Mouse (Mus musculus): Measurements from ENCODE around the gene Slc47a2. TPM values are rescaled to one million over a fixed set of nuclear protein-coding genes. Genes with fewer than 3 reads are reported as not detected.

Slc47a2 gene
- total and polyA plus RNA-seq, 3 experiments, result 0.15 to 0.25 TPM; not detected in 1

DNA sequence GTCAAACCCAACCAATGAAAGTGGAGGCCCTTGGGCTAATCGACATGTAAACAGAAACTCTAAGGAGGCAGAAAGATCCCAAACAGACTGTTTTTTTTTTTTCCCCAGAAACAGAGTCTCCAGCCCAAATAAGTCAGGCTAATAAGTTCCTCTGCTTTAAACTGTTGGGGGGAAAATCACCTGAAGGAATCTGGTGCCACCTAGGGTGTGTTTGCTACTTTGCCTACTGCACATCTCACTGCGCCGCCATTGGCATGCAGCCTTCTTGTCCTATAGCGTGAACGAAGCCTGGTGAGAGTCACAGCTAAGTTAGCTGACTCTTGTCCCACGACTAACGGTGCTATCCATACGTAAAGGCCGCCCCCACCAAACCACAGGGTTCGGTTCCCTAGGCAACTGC lies 5.1 kb downstream of the Slc47a2 start:
- DNase-seq (ENCODE audit: low read depth, low spot score), result peak; percentile 24
- TF ChIP-seq RAD21 (IDR thresholded peaks at IDR 0.05; ENCODE audit: low read depth, low read length), result peak; percentile 49
- no peak for TF ChIP-seq MAX (IDR thresholded peaks at IDR 0.05; ENCODE audit: low read length)
- TF ChIP-seq BHLHE40 (IDR thresholded peaks at IDR 0.05; ENCODE audit: borderline replicate concordance, low read depth, low read length), result no peak
- TF ChIP-seq ETS1 (IDR thresholded peaks at IDR 0.05; ENCODE audit: low read depth, low read length), result no peak
- peak in 1 of 3 experiments; percentile 44; a peak in 2 of 6 replicates for TF ChIP-seq CTCF (IDR thresholded peaks at IDR 0.05 in 2 of 3, conservative IDR thresholded peaks at IDR 0.05 in 1 of 3; ENCODE audit: control insufficient read depth in 1 of 3, insufficient read depth in 1 of 3, low read depth in 2 of 3, low read length in 3 of 3, poor library complexity in 1 of 3, severe bottlenecking in 1 of 3)
- TF ChIP-seq ZC3H11A (IDR thresholded peaks at IDR 0.05; ENCODE audit: low read depth, low read length), result peak; percentile 52
- no peak for TF ChIP-seq ZNF384 (IDR thresholded peaks at IDR 0.05; ENCODE audit: low read depth, low read length)
- no peak for TF ChIP-seq NELFE (IDR thresholded peaks at IDR 0.05; ENCODE audit: low read depth, low read length)
- peak; percentile 59 for TF ChIP-seq SMC3 (IDR thresholded peaks at IDR 0.05; ENCODE audit: low read depth, low read length)
- TF ChIP-seq POLR2AphosphoS5 (IDR thresholded peaks at IDR 0.05; ENCODE audit: borderline replicate concordance, low read depth, low read length), result no peak

DNA sequence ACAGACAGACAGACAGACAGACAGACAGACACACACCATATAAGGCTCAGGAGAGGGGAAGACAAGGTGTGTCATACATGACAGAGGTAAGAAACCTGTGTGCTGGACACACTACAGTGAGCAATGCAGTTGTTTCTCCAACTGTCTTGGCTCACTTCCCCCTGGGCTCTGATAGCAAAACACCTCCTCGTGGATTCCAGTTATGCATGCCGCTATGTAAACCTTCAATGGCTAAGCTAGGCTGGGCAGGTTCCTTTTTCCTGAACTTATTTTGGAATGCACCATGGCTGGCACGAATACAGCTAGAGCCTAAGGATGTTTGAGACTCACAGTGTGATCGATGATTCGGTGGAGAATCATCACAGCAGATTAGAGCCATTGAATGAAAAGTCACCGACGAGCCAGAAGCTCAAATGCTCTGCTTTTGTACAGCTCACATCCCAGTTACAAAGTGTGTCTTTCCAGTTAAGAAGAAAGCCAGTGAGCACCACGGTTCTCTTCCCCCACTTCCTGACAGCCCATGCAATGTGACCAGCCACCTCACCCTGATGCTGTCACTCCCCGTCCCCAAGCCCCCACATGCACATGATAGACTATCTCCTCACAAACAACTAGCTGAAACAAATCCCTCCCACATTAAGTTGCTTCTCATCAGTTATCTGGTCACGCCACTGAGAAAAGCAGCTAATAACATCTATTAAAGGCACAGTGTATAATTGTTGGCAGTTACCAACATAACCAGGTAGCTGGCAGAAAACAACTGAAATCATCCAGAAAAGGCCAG lies 21.6 kb downstream of the Slc47a2 start:
- peak overlapping the region; percentile 28 for H3K9ac ChIP-seq (ENCODE audit: control insufficient read depth, low read depth, low read length, poor library complexity, severe bottlenecking)
- peaks cover 12 to 16% of the 10 kb centered on the region in 2 experiments for H3K4me1 ChIP-seq (ENCODE audit: control insufficient read depth in 1 of 2, insufficient read depth in 2 of 2, low read length in 2 of 2)
- peak overlapping the region; percentile 34 for H3K27ac ChIP-seq (ENCODE audit: control insufficient read depth, low read depth, low read length)
- DNase-seq (ENCODE audit: low read depth, low spot score), result peak; percentile 87
- peaks cover 0 to 11% of the 10 kb centered on the region in 2 experiments; a peak in 2 of 4 replicates for H3K36me3 ChIP-seq (ENCODE audit: control insufficient read depth in 1 of 2, insufficient read depth in 2 of 2, low read length in 2 of 2)
- no peaks in the 10 kb centered on the region; a peak in 1 of 4 replicates for H3K27me3 ChIP-seq (ENCODE audit: control insufficient read depth in 1 of 2, insufficient read depth in 2 of 2, low read length in 2 of 2)
- no peaks in the 10 kb centered on the region for H3K79me2 ChIP-seq (ENCODE audit: control insufficient read depth, insufficient read depth, low read length, poor library complexity)
- peak; percentile 58; the same call in 1 of the 2 replicates for TF ChIP-seq MYB (IDR thresholded peaks at IDR 0.05; ENCODE audit: low read depth, low read length)
- TF ChIP-seq POLR2AphosphoS5 (IDR thresholded peaks at IDR 0.05; ENCODE audit: borderline replicate concordance, low read depth, low read length), result no peak
- TF ChIP-seq RCOR1 (IDR thresholded peaks at IDR 0.05; ENCODE audit: low read depth, low read length), result no peak; the same call in 1 of the 2 replicates
- peak; percentile 56; the same call in 1 of the 2 replicates for TF ChIP-seq USF1 (IDR thresholded peaks at IDR 0.05; ENCODE audit: low read depth, low read length)
- TF ChIP-seq TCF12 (IDR thresholded peaks at IDR 0.05; ENCODE audit: low read depth, low read length), result peak; percentile 76
- TF ChIP-seq MAX (IDR thresholded peaks at IDR 0.05; ENCODE audit: low read length), result peak; percentile 38
- peak; percentile 95 for TF ChIP-seq SIN3A (IDR thresholded peaks at IDR 0.05; ENCODE audit: low read length)
- TF ChIP-seq BHLHE40 (IDR thresholded peaks at IDR 0.05; ENCODE audit: borderline replicate concordance, low read depth, low read length), result peak; percentile 83
- TF ChIP-seq ETS1 (IDR thresholded peaks at IDR 0.05; ENCODE audit: low read depth, low read length), result peak; percentile 85
- TF ChIP-seq MXI1 (IDR thresholded peaks at IDR 0.05; ENCODE audit: low read depth, low read length), result peak; percentile 77
- peak; percentile 24 to 85; a peak in 3 of 4 replicates for TF ChIP-seq EP300 (IDR thresholded peaks at IDR 0.05; ENCODE audit: low read depth in 1 of 2, low read length in 2 of 2)
- TF ChIP-seq NRF1 (IDR thresholded peaks at IDR 0.05; ENCODE audit: insufficient read depth, low read depth, low read length, poor library complexity, severe bottlenecking), result no peak
- peak; percentile 84 for TF ChIP-seq GATA1 (IDR thresholded peaks at IDR 0.05; ENCODE audit: low read depth, low read length)
- peak; percentile 10; the same call in 1 of the 2 replicates for TF ChIP-seq ZC3H11A (IDR thresholded peaks at IDR 0.05; ENCODE audit: low read depth, low read length)
- TF ChIP-seq CHD1 (IDR thresholded peaks at IDR 0.05; ENCODE audit: low read depth, low read length), result no peak
- 0 out of 2 replicates have a peak, but pooled peaks have one; percentile 3 for TF ChIP-seq ZNF384 (IDR thresholded peaks at IDR 0.05; ENCODE audit: low read depth, low read length)
- TF ChIP-seq MAZ (IDR thresholded peaks at IDR 0.05; ENCODE audit: low read depth, low read length), result peak; percentile 87
- peak; percentile 7; the same call in 1 of the 2 replicates for TF ChIP-seq TBP (IDR thresholded peaks at IDR 0.05; ENCODE audit: low read depth, low read length)
- TF ChIP-seq USF2 (IDR thresholded peaks at IDR 0.05; ENCODE audit: borderline replicate concordance in 1 of 2, insufficient read depth in 1 of 2, low read depth in 1 of 2, low read length in 2 of 2), result no peak
- peak in 1 of 2 experiments; percentile 54; a peak in 2 of 4 replicates for TF ChIP-seq POLR2A (IDR thresholded peaks at IDR 0.05; ENCODE audit: control insufficient read depth in 1 of 2, insufficient read depth in 1 of 2, low read depth in 1 of 2, low read length in 2 of 2, poor library complexity in 1 of 2)
- TF ChIP-seq HCFC1 (IDR thresholded peaks at IDR 0.05; ENCODE audit: low read depth, low read length), result peak; percentile 22
- 0 out of 2 replicates have a peak, but pooled peaks have one; percentile 47 for TF ChIP-seq NELFE (IDR thresholded peaks at IDR 0.05; ENCODE audit: low read depth, low read length)
- no peaks in the 10 kb centered on the region for H3K9me3 ChIP-seq (replicated peaks; ENCODE audit: insufficient read depth, low read length)
- H3K4me3 ChIP-seq (ENCODE audit: control insufficient read depth in 1 of 2, insufficient read depth in 1 of 2, low read depth in 2 of 2, low read length in 2 of 2), result peak overlapping the region; percentile 21 to 65

More for the DNA sequence above, 5.1 kb downstream of the Slc47a2 start:
- Histone ChIP-seq H3K27ac (ENCODE audit: control insufficient read depth, low read depth, low read length) (no peak overlapping the region), H3K9me3 (replicated peaks; ENCODE audit: insufficient read depth, low read length) (no peaks in the 10 kb centered on the region), H3K4me3 (ENCODE audit: control insufficient read depth in 1 of 2, insufficient read depth in 1 of 2, low read depth in 2 of 2, low read length in 2 of 2) (no peak overlapping the region), H3K9ac (ENCODE audit: control insufficient read depth, low read depth, low read length, poor library complexity, severe bottlenecking) (no peak overlapping the region), H3K4me1 (ENCODE audit: control insufficient read depth in 1 of 2, insufficient read depth in 2 of 2, low read length in 2 of 2) (no peaks in the 10 kb centered on the region; a peak in 2 of 4 replicates), H3K79me2 (ENCODE audit: control insufficient read depth, insufficient read depth, low read length, poor library complexity) (no peaks in the 10 kb centered on the region), H3K36me3 (ENCODE audit: control insufficient read depth in 1 of 2, insufficient read depth in 2 of 2, low read length in 2 of 2) (no peaks in the 10 kb centered on the region), H3K27me3 (ENCODE audit: control insufficient read depth in 1 of 2, insufficient read depth in 2 of 2, low read length in 2 of 2) (peaks cover 7 to 15% of the 10 kb centered on the region in 2 experiments)

All from MEL (cell line).